Mouse (Mus musculus): ENCODE measurements around the gene 1700016K19Rik.
"Not testable (repeated sequence)": the region's sequence is repeated elsewhere in the genome, so short reads cannot be mapped to it uniquely, and the experiment has no call there.

Gene 1700016K19Rik

DNA sequence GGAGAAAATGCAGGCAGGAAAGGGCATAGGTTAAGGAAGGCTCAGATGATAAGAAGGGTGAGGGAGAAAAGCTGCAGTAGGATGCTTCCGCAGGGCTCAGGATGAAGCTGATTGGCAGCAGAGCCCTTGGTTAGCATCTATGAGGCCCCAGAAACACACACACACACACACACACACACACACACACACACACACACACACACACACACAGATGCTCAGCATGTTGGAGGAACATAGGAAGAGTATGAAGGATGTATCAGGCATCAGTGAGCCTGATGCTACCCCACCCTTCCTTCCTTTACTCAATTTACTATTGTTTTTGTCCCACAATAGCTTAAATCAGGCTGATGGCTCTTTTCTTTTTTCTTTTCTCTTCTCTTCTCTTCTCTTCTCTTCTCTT, 15.1 kb upstream of the 1700016K19Rik start:
- no peak for DNase-seq (ENCODE audit: extremely low read depth, insufficient read length, low spot score)

- no peak for DNase-seq (ENCODE audit: extremely low read depth, insufficient read length, low spot score)
Measured at GRCm38 (mm10) chr11:75985948-75986347, 13.8 kb upstream of the 1700016K19Rik start.

GRCm38 (mm10) chr11:75990965-75991835, 8.5 kb upstream of the 1700016K19Rik start:
- no peak for DNase-seq (ENCODE audit: extremely low read depth, insufficient read length, low spot score)

- no peak for DNase-seq (ENCODE audit: extremely low read depth, insufficient read length, low spot score)
Measured at GRCm38 (mm10) chr11:75991911-75992310, 7.8 kb upstream of the 1700016K19Rik start.

- DNase-seq (ENCODE audit: extremely low read depth, insufficient read length, low spot score), result no peak
Measured at GRCm38 (mm10) chr11:75992481-75992880, 7.2 kb upstream of the 1700016K19Rik start.

DNA sequence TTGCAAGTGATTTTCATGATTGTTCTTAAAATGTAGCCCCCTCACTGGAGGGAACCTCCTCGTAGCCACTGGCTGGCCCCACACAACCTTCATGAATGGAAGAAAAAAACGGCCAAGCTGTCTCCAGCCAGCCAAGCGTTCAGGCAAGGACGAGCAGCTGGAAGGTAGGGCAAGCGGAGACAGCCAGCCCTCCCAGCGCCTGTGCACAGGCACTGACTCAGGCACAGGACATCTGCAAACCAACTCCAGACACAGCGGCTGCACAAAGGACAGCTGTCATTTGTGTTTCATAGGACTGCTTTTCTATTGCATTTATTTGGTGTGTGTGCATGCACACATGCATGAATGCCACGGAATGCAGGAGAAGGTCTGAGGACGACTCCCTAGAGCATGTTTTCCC, 5.4 kb upstream of the 1700016K19Rik start:
- DNase-seq (ENCODE audit: extremely low read depth, insufficient read length, low spot score), result no peak

- DNase-seq (ENCODE audit: extremely low read depth, insufficient read length, low spot score), result no peak
Measured at GRCm38 (mm10) chr11:76000701-76001100, 989 bp downstream of the 1700016K19Rik start.

DNA sequence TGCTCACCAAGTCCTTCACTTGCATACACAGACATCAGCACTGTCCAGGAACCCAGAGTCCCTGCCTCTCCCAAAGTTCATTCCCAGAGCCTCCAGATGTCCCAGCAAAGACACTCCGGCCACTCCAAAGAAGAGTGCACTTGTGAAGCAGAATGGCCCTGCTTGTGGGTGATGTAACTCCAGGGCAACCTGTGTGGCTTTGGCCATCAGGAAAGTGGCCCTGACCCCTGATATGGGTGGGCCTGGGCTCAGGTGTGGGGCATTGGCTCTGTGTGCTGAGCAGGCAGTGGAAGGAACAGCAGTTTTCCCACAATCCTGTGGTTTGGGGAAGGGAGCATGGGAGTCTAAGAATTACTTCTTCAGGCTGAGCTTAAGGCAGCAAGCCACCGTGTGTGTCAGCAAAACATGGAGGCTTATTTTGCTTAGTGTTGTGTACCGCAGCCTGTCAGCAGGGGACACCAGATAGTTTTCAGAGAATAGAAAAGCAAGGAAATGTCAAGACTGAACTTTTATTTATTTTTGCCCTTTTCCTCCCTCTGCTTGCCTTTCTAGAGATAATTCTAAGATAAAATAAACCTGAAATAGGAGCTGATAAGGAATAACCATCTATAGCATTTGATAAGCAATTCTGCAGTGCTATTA, 1.6 kb downstream of the 1700016K19Rik start:
- no peak for DNase-seq (ENCODE audit: extremely low read depth, insufficient read length, low spot score)

- not testable (repeated sequence) for DNase-seq (ENCODE audit: extremely low read depth, insufficient read length, low spot score)
Measured at GRCm38 (mm10) chr11:76004276-76004675, 4.6 kb downstream of the 1700016K19Rik start.

- DNase-seq (ENCODE audit: extremely low read depth, insufficient read length, low spot score), result no peak
Measured at GRCm38 (mm10) chr11:76008162-76008561, 8.4 kb downstream of the 1700016K19Rik start.

DNA sequence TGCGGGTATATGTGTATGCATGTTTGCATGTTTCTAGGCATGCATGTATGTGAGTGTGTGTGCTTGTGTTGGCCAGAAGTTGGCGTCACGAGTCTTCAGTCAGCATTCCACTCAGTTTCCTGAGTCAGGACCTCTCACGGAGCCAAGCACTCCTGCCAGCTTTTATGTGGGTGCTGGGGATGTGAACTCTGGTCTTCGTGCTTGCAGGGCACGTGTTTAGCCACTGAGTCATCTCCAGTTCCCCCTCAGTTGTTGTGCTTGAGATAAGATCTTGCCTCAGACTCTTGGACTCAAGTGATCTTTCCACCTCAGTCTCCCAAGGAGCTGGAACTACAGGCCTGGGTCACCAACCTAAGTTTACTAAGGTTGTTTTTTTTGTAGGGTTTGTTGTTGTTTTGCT, 9.4 kb downstream of the 1700016K19Rik start:
- peak; percentile 65 for DNase-seq (ENCODE audit: extremely low read depth, insufficient read length, low spot score)

- DNase-seq (ENCODE audit: extremely low read depth, insufficient read length, low spot score), result no peak
Measured at GRCm38 (mm10) chr11:76010838-76011624, 11.3 kb downstream of the 1700016K19Rik start.

DNA sequence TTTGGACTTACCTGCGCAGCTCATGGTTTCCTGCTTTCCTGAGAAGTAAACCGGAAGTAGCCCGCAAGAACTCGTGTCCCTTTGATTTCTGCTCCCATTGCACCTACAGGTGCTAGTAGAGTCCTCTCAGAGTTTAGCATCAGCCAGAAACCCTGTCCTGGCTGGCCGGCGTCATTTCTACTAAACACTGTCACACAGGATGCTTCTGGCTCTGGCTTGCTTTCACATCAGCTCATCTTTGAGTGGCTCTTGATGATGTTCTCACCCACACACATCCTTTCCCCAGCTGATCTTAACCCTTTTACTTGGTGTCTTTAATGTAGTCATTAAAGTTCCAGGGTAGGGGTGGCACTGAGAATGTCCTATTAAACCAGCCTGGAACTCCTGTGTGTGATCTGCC, 15.5 kb downstream of the 1700016K19Rik start:
- DNase-seq (ENCODE audit: extremely low read depth, insufficient read length, low spot score), result no peak

- no peak for DNase-seq (ENCODE audit: extremely low read depth, insufficient read length, low spot score)
Measured at GRCm38 (mm10) chr11:76015814-76016213, 16.1 kb downstream of the 1700016K19Rik start.

- no peak for DNase-seq (ENCODE audit: extremely low read depth, insufficient read length, low spot score)
Measured at GRCm38 (mm10) chr11:76019879-76020278, 20.2 kb downstream of the 1700016K19Rik start.

DNA sequence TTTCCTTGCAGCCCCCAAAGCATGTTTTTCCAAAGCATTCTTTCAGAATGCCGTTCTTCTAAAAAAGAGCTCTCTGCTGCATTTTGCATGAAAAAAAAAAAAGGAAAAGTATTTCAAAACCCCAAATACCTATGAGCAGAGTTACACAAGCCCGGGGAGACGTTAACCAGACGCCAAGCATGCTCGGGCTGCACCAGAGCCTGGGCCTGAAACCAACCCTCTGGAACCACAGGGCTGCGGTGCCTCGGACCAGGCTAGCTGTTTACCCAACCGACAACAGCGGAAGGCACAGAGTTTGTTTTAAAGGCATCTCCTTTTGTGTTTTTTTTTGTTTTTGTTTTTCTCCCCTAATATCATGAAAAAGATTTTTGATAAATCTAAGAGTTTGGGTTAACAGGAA, 21.2 kb downstream of the 1700016K19Rik start:
- DNase-seq (ENCODE audit: extremely low read depth, insufficient read length, low spot score), result no peak

GRCm38 (mm10) chr11:76025080-76025583, 25.4 kb downstream of the 1700016K19Rik start:
- no peak for DNase-seq (ENCODE audit: extremely low read depth, insufficient read length, low spot score)

DNA sequence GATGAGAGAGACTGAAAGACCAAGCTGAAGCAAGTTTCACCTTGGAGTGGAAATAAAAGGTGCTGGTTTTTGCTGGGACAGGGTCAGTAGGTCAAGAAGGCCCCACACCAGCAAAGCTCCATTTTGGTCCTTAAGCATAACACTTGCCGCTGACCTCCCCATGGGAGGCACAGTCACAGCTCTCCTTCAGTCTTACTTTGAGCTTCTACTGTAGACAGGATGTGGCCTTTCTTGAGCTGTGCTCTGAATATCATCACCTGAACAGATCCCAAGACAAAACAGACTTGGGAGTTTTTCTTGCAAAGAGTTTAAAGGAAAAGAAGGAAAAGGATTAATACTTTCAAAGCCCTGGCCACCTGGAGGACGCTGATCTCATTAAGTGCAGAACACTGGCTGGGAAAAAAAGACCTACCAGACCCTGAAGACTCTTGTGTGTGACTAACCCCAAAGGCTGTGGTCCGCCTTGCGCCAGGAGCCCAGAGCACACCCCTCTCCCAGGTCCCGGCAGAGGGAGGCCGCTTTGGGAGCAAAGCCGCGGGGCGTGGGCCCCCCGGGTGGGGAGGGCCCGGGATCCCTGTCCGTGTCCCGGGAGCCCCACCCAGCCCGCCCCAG, 26.9 kb downstream of the 1700016K19Rik start:
- DNase-seq (ENCODE audit: extremely low read depth, insufficient read length, low spot score), result no peak

DNA sequence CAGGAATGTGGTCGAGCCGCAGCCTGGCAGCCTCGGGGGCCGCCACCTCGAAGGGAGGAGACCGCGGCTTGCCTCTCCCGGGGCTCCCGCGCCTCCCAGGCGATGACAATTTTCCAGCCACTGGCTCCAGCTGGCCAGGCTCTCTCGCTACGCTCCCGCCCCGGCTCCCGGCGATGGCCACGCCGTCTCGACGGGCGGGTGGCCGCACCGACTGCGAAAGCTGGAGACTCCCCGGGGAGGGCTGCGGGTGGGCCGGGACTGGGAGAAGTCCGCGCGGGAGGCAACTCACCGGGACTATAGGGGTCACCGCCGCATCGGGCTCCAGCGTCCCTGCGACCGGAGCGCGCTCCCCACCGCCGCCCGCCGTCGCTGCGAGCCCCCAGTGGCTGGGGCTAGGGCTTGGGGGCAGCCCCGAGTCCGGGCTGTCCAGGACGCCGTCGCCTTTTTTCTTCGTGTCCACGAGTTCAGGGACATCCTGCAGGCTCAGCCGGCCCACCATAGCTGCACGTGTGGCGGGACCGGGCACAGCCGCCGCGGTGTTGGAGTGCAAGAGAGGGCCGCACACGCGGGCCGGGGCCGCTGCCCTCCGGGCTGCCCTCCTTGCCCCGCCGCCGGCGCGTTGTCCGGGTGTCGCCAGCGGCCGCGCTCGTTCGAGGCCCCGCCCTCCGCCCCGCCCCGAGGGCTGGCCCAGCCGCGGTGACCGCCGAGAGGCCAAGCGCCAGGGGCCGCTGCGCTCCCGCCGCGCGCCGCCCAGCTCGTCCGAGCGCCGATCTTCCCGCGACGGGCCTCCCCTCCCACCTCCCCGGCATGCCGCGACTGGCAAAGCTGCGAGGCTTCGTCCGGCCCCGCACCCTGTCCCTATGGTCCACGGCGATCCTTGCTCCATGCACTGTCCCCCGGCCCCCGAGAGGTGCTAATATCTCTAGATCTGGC, 27.7 kb downstream of the 1700016K19Rik start, which contains the start of gene Rflnb:
TSS of gene Rflnb (minus strand) at position 644 of the 933 bp plus-strand sequence.
- DNase-seq (ENCODE audit: extremely low read depth, insufficient read length, low spot score), result peak; percentile 85

Measured in 3134 (cell line).